Mouse (Mus musculus) embryonic fibroblast, embryonic 13.5 days (primary cell): ENCODE results near the gene Dgcr2. TPM values are rescaled to one million over a fixed set of nuclear protein-coding genes. Genes with fewer than 3 reads are reported as not detected.

Source experiments
- H3K27ac ChIP-seq: 2 replicates; pipeline ENCODE4 v1.5.1; 2012; ENCODE audit warnings: low read length, control low read depth, inconsistent platforms; ENCODE audit not compliant: insufficient read depth
- H3K4me1 ChIP-seq: 2 replicates; pipeline ENCODE4 v1.6.1; 2011; ENCODE audit warnings: low read length; ENCODE audit not compliant: control insufficient read depth, insufficient read depth
- H3K4me3 ChIP-seq: 2 replicates; pipeline ENCODE4 v1.5.1; 2011; ENCODE audit warnings: mild to moderate bottlenecking, control low read depth, low read length; ENCODE audit not compliant: insufficient read depth
- CTCF ChIP-seq: IDR thresholded peaks from 2 replicates; pipeline ENCODE4 v1.5.1; 2011; ENCODE audit warnings: mild to moderate bottlenecking, control low read depth, low read length, moderate library complexity, borderline replicate concordance; ENCODE audit not compliant: insufficient read depth
- POLR2A ChIP-seq: IDR thresholded peaks from 2 replicates; pipeline ENCODE4 v1.6.1; 2011; ENCODE audit warnings: low read depth, mild to moderate bottlenecking, control low read depth, low read length, moderate library complexity
- polyA plus RNA-seq: library from polyadenylated mRNA; stranded (reverse); fragments of >200 nt; gene quantifications from 2 replicates; pipeline ENCODE4 v1.2.4, GENCODE M21; 2011; ENCODE audit warnings: low read depth; ENCODE audit not compliant: missing spikeins, insufficient read length

The Dgcr2 gene
- polyA plus RNA-seq, result 46.3 and 53.0 TPM in 2 replicates

DNA sequence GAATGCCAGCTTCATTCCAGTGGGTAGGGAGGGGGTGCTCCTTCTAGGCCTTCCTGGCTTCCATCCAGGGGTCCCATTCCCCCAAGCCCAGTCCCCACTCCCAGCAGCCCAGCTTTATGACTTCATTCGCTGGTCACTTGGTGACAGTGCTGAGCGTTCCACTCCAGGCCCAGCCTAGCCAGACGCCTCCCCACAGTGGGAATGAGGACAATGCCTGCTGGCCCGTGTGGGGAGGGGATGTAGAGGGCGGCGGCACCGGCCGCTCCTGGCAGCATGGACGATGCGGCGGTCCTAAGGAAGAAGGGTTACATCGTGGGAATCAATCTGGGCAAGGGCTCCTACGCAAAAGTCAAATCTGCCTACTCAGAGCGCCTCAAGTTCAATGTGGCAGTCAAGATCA lies at the start of gene Dgcr2, which contains the start of gene Tssk2:
Dgcr2 (minus strand) TSS at position 101 of the 400 bp plus-strand sequence.
Tssk2 (plus strand) TSS at position 176 of the 400 bp plus-strand sequence.
- no peak within 1 kb of the TSS for H3K4me3 ChIP-seq
- TF ChIP-seq POLR2A, result no peak
- no peak for TF ChIP-seq CTCF
- no peak within 1 kb of the TSS for H3K27ac ChIP-seq
- H3K4me1 ChIP-seq, result no peaks in the 10 kb centered on the region

DNA sequence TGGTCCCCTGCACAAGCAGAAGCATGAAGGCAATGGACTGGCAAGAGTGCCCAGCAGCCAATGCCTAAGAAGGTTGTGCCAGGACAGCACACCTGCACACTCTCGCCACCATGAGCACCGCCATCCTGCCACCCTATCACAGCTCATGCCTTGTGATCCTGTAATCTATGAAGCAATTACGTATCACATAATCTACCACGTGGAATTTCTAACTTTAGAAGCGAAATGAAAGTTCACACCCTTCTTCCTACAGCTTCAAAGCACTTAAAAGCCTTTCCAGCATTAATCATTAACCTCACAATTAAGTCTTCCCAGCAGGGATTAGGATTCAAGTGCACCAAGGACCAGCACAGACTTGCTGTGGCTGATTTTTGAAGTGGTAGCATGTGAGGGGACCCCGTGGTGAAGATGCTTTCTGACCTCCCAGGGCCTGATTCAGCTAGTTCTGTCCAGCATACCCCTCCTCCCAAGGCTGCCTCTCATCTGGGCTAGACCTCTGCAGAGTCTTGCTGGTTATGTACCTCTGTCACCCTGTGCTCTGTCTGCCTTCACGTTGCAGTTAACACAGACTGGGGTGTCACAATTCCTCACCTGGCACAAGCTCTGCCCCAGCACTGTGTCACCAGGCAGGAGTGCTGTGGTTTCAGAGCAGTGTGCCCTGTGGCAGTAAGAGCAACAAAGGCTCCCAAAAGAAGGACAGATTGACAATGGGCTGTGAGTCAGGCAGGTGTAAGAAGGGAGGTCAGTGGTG lies 46.9 kb upstream of the Dgcr2 start:
- Histone ChIP-seq H3K4me1 (no peaks in the 10 kb centered on the region; the same call in 1 of the 2 replicates), H3K27ac (no peak overlapping the region), H3K4me3 (no peak overlapping the region)
- TF ChIP-seq CTCF (no peak), POLR2A (no peak)

DNA sequence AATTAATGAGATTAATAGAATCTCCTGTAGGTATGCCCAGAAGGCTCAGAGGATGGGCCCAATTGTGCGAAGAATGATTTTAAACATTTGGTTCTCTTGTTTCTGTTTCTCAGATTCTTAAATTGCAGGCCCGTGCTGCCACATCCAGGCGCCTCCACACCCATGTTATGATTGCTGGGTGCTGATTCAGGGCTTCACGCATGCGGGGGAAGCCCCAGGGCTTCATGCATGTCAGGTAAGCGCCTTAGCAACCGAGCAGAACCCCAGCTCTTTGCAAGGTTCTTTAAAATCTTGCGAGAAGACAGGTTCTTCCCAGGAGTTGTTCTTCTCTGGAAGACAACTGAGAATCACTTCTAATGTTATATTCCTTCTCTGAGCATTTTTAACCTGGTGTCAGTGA lies 45.1 kb upstream of the Dgcr2 start:
- H3K4me1 ChIP-seq, result no peaks in the 10 kb centered on the region
- H3K27ac ChIP-seq, result no peak overlapping the region
- TF ChIP-seq CTCF, result no peak
- TF ChIP-seq POLR2A, result no peak
- H3K4me3 ChIP-seq, result no peak overlapping the region

DNA sequence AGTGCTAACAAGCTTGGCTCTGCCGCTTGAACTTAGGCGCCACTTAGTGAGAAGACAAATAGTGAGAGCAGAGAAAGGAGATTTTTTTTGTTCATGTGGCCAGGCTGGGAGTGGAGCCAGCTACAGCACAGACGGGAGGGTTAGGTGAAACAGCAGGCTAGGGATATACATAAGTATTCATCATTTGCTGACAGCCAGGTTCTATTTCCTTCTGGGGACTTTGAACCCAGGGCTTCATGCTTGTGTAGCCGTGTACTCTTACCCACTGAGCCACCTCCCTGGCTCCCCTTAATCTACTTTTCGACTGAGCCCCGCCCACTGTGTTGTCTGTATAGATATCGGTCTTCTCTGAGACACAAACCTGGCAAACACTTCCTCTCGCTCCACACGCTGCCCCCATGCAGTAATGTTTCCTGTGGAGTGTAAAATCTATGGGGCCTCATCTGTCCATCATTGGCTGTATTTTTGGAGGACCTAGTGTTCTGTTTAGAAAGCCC lies 40.9 kb upstream of the Dgcr2 start:
- Histone ChIP-seq H3K27ac (no peak overlapping the region), H3K4me3 (no peak overlapping the region), H3K4me1 (no peaks in the 10 kb centered on the region)
- TF ChIP-seq POLR2A (no peak), CTCF (no peak)

DNA sequence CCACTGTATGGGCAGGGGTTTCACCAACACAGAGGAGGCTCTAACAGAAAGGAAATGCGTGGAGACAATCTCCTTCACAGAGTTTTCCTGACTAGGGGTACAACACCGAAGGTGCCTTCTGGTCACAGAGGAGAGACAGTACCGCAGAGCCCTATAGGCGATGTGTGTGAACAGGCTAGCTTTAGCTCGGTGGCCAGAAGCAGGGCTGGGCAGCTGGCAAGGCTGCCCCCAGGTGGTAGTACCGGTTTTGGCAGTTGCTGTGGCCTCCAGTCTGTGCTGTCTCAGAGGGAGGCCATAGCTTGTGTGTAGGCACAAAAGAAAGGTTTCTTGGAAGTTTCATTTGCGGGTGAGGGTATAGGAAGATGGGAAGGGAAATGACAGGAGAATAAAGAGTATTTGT lies 40.5 kb upstream of the Dgcr2 start:
- TF ChIP-seq POLR2A, result no peak
- peak; percentile 71 for TF ChIP-seq CTCF
- no peak overlapping the region for H3K27ac ChIP-seq
- H3K4me3 ChIP-seq, result no peak overlapping the region
- no peaks in the 10 kb centered on the region for H3K4me1 ChIP-seq

DNA sequence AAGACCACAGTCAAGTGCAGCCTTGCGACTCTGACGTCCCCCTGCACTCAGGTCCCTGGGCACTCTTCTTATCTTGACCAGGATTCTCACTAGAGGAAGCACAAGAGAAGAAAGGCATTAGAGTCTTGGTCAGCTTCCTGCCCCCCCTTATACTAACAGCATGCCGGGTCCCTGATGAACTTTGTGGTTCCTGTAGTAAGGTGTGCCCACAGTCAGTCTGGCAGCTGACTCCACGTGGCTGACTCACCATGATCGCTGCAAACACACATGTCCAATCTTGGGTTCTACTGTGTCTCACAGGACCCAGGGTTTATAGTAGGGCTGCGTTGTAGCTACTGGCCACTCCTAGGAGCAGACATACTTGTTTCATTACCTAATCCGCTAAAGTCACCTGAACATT lies 39.8 kb upstream of the Dgcr2 start:
- no peak for TF ChIP-seq CTCF
- TF ChIP-seq POLR2A, result no peak
- H3K4me3 ChIP-seq, result no peak overlapping the region
- no peaks in the 10 kb centered on the region for H3K4me1 ChIP-seq
- H3K27ac ChIP-seq, result no peak overlapping the region

DNA sequence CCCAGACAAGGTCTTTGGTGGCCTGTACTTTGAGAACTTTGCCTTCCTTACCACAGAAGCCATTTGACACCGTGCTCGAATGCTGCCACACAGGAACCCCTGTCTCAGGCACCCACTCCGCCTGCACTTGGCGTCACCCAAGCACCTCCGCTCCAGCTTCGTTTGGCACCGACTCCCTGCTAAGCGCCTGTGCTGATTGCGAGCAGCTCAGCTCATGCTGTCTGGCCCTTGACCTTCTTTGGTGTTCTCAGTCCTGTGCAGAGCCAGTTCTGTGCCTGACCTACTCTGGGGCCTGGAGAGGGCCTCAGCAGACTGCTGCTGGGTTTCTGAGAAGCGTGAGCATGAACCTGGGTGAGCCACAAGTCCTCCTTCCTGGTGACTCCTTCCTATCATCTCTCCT lies 38.4 kb upstream of the Dgcr2 start:
- no peak for TF ChIP-seq POLR2A
- TF ChIP-seq CTCF, result no peak

DNA sequence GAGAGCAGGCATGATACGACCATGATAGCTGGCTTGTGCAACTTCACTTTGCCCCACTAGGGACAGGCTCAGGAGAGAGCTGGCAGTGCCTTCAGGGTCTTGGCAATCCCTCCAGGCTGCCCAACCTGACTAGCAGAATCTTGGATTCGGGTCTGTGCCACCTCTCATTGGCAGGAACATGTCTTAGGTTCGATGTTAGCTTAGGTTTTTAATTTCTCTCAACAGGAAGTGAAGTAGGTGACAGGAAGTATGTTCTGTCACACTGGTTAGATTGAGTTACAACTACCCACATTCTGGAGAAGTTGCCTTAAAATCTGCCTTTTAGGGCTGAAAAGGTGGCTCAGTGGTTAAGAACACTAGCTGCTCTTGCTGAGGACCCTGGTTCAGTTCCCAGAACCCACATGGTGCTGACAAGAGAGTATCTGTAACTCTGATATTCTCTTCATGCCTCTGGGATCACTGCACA lies 36.1 kb upstream of the Dgcr2 start:
- Histone ChIP-seq H3K4me1 (no peaks in the 10 kb centered on the region), H3K27ac (no peak overlapping the region), H3K4me3 (no peak overlapping the region)
- no peak for TF ChIP-seq POLR2A
- no peak for TF ChIP-seq CTCF

More for the DNA sequence above, 38.4 kb upstream of the Dgcr2 start:
- H3K4me1 ChIP-seq, result no peaks in the 10 kb centered on the region
- no peak overlapping the region for H3K4me3 ChIP-seq
- H3K27ac ChIP-seq, result no peak overlapping the region

DNA sequence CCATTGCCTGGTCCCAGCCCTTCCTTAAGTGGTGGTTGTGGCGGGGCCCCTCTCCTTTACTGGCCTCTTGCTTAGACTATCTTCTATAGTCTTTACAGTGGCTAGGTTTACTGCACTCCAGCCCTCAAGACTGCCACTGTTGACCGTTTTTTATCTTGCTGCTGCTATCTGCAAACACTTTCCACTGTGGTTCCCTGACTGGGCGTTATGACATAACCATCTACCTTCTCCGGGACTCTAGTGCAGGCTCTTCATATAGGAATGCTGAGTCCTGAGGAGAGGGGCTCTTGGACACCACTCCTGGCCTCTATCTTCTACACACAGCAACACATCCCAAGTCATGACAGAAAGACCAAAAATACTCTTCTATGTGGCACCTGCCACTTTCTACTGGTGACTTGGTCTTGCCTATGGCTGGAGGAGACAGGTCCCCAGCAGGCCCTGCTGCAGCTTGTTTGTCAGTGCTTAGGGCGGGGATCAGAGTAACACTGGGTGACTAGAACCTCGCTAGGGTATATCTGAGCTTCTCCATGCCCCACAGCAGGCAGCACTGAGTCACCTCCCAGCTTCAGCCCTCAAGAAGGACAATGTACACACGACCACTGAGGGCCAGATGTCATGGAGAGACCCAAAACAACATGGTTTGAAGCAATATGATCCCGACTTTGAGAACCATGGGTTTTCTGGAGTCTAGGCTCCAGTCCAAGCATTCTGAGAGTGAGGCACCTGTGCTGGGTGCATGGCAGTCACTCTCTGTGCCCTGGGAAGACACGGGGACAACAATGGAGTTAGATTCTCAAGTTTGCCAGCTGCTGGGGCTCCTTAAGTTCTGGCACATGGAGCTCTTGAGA lies 35.5 kb upstream of the Dgcr2 start:
- TF ChIP-seq CTCF, result no peak
- no peak for TF ChIP-seq POLR2A
- Histone ChIP-seq H3K27ac (no peak overlapping the region), H3K4me3 (no peak overlapping the region), H3K4me1 (no peaks in the 10 kb centered on the region)

DNA sequence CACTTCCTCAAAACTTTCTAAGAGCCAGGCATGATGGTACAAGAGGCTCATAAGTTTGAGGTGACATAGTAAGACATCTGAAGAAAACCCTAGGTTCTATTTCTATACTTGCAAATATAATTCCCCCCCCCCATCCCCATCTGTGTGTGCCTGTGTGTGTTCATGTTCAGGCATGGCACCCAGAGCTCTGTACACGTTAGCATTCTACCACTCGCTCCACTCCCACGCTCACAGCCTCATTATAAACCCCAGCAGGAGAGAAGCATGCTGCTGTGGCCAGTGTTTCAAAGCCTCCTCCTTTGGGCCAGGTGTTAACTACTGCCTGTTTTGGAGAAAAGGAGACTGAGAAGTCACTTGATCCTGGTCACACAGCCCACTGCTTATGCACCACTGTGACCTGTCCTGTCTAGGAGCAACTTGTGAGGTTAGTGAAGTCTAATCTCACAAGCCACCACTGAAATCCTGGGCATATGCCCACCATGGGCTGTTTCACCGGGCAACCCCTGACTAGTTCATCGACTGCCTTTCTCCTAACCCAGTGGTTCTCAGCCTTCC lies 33.6 kb upstream of the Dgcr2 start:
- H3K27ac ChIP-seq, result no peak overlapping the region
- H3K4me1 ChIP-seq, result no peaks in the 10 kb centered on the region
- no peak for TF ChIP-seq CTCF
- no peak for TF ChIP-seq POLR2A
- H3K4me3 ChIP-seq, result no peak overlapping the region
